Mouse (Mus musculus): ENCODE measurements around the gene Snx20. TPM values are rescaled to one million over a fixed set of nuclear protein-coding genes. Genes with fewer than 3 reads are reported as not detected.

Gene Snx20
- polyA plus RNA-seq, 1 experiment from 2014 or later = 2.7 TPM

DNA sequence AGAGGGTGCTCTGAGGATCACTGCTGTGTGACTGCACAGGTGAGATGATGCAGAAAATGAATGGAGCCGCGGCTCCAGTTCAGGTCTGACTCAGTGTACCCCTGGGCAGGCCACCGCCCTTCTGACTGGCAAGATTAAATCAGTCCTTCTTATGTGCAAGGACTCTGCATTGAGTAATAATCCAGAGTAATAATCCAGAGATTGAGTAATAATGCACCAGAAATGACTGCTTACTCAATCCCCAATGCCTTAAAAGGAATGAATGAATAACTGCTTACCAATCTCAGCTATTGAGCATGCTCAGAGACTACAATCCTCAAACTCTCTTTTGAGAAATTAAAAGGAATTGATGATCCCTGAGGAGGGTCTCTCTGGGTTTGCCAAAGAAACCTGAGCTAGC lies 3.0 kb upstream of the Snx20 start:
- Histone ChIP-seq H3K9ac (no peak overlapping the region), H3K27me3 (no peaks in the 10 kb centered on the region), H3K27ac (no peak overlapping the region), H3K4me1 (replicated peaks) (no peaks in the 10 kb centered on the region; the same call in 1 of the 2 replicates), H3K4me3 (replicated peaks) (no peak overlapping the region), H3K4me2 (no peak overlapping the region), H3K36me3 (no peaks in the 10 kb centered on the region), H3K9me3 (replicated peaks) (no peaks in the 10 kb centered on the region)
- no peak for DNase-seq
- 74% methylated on average over 3 of the region's 3 CpGs for WGBS (ENCODE audit: insufficient replicate concordance)
- no peak for ATAC-seq (ENCODE audit: low read depth)

DNA sequence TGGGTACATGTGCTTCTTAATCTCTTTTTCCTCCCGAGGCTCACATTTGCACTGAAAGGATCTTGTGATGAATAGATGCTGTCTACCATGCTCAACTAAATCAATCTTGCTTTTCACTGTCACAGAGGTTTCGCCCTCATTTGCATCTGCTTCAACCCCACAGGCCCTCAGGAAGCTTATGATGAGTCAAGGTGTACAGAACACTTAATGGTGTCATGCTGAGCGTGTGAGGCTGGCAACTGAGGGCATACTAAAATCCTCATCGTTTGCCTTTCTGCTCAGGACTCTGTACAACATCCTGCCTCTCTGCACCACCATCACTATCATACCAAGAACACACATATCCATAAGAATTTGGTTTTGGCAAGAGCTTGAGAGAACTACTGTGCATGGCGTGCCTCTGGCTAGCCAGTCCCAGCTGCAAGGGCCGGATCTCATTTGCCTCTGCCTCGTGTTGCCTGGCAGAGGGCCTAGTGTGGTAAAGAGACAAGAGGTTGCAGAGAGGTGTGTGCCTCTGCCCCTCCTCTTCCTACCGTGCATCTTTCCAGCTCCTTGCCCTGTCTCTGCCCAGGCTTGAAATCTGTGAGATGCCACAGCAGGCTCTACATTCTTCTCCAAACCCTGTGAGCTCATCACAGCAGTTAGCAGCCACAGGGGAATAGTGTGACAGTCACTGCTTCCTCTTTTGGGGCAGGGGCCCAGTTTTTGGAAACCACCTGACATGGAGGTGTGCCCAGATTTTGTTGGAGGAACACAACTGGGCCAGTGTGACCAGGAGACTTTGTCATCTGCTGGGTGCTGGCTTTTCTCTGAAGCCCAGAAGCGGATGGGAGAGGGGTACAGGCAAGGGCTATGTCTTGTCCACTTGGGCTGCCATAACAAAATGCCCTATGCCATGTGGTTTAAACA lies 1.4 kb upstream of the Snx20 start:
- Histone ChIP-seq H3K27me3 (no peaks in the 10 kb centered on the region), H3K27ac (no peak overlapping the region), H3K4me2 (no peak overlapping the region), H3K36me3 (no peaks in the 10 kb centered on the region), H3K9me3 (replicated peaks) (no peaks in the 10 kb centered on the region), H3K9ac (no peak overlapping the region), H3K4me3 (replicated peaks) (no peak overlapping the region), H3K4me1 (replicated peaks) (peaks cover 5% of the 10 kb centered on the region)
- WGBS (ENCODE audit: insufficient replicate concordance) = 50% methylated on average over 9 of the region's 9 CpGs
- ATAC-seq (ENCODE audit: low read depth) (no peak), DNase-seq (no peak)

DNA sequence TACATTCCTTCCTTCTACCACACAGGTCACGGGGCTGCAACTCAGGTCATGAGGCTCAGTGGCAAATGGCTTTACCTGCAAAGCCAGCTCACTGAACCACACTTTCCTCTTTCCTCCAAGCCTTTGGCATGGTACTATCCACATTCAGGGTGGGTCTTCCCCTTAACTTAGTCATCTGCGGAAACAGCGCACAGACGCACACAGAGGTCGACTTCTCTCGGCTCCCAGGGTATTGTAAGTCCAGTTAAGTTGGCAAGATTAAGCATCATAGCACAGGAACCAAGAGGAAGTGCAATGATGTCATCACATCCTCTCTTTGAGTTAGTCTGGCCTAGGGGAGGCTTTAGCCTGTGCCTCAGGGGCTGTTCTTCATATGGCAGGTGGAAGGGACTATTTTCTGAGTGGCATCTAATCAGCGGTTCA lies 2.6 kb downstream of the Snx20 start:
- peaks cover 5% of the 10 kb centered on the region for H3K27me3 ChIP-seq
- ATAC-seq (ENCODE audit: low read depth) (no peak), DNase-seq (no peak)
- no peak overlapping the region for H3K4me2 ChIP-seq
- H3K9ac ChIP-seq = no peak overlapping the region
- peaks cover 5% of the 10 kb centered on the region for H3K4me1 ChIP-seq (replicated peaks)
- 51% methylated on average over 7 of the region's 7 CpGs for WGBS (ENCODE audit: insufficient replicate concordance)
- no peak overlapping the region for H3K4me3 ChIP-seq (replicated peaks)
- H3K27ac ChIP-seq = no peak overlapping the region
- no peaks in the 10 kb centered on the region for H3K9me3 ChIP-seq (replicated peaks)
- H3K36me3 ChIP-seq = no peaks in the 10 kb centered on the region

DNA sequence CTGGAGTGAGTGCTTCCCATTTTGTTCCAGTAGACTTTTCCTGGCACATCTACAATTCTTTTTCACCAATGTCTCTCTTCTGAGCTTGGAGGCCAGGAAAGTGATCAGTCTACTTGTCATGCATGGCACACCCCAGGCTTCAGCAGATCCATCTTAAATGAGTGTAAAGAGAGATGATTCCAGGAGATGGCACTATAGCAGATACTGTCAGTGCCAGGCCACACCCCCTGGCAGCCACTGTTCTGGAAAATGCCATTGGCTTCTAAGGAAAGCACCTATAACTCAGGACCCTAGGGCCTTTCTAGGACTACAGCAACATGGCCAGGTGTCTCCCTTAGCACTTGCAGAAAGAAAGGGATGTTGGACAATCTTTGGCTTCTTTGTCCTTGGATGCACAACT lies 4.8 kb downstream of the Snx20 start:
- H3K4me3 ChIP-seq (replicated peaks) = no peak overlapping the region
- no peaks in the 10 kb centered on the region for H3K36me3 ChIP-seq
- H3K27ac ChIP-seq = no peak overlapping the region
- H3K9me3 ChIP-seq (replicated peaks) = no peaks in the 10 kb centered on the region
- no peak overlapping the region for H3K4me2 ChIP-seq
- no peak overlapping the region for H3K9ac ChIP-seq
- peaks cover 15% of the 10 kb centered on the region for H3K4me1 ChIP-seq (replicated peaks)
- DNase-seq (no peak), ATAC-seq (ENCODE audit: low read depth) (no peak)
- peaks cover 27% of the 10 kb centered on the region for H3K27me3 ChIP-seq

DNA sequence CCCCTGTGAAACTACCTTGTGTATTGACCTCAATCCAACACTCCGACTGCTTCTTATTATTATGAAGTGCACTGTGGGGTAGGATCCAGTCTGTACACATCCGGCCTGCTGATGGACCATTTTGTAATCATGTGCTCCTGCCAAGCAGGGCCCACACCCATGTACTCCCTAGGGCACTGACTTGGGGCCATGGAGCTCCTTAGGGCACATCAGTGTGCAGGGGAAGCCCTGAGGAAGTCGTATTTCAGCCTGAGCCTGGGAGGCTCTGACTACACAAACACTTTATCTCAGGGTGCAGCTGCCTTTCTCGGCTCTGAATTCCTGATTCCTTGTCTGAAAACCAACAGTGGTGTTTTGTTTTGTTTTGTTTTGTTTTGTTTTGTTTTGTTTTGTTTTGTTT lies 5.7 kb downstream of the Snx20 start:
- Histone ChIP-seq H3K4me2 (no peak overlapping the region), H3K4me3 (replicated peaks) (no peak overlapping the region), H3K9me3 (replicated peaks) (no peaks in the 10 kb centered on the region), H3K9ac (no peak overlapping the region), H3K36me3 (no peaks in the 10 kb centered on the region), H3K27ac (no peak overlapping the region), H3K4me1 (replicated peaks) (peaks cover 15% of the 10 kb centered on the region), H3K27me3 (peaks cover 35% of the 10 kb centered on the region)
- 44% methylated on average over 4 of the region's 4 CpGs for WGBS (ENCODE audit: insufficient replicate concordance)
- no peak for ATAC-seq (ENCODE audit: low read depth)
- DNase-seq = no peak

DNA sequence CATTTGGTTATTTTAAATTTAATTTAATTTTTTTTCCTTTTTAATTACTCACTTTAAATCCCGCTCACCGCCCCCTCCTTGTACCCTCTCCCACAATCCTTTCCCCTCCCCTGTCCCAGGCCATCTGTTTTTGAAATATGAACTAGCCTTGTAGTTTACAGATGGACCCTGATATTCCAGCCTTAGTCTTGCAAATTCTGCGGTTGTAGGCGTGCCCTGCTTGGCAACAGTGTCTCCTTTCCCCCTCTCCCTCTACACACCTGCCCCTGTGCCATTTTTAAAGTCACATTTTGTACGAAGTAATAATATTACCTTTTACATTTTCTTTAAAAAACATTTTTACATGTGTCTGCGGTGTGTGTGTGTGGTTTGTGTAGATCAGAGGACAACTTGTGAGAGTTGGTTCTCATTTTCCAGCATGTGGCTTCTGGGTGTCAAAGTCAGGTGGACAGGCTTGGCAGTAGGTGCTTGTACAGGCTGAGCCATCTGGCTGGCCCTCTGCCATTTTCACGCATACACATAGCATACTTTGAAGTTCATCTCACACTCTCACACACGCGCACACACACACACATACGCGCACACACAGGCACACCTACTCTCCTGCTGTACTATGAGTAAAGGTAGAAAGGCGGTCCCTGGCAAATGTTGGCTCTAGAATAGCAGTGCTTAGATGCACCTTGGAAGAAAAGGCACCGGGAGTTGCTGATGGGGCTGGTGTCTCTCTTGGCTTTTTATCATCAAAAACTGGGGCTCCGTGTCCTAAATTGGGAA lies 7.7 kb downstream of the Snx20 start:
- Histone ChIP-seq H3K4me2 (peak overlapping the region; percentile 66), H3K36me3 (no peaks in the 10 kb centered on the region), H3K4me3 (replicated peaks) (peak overlapping the region; percentile 49), H3K9ac (no peak overlapping the region), H3K27me3 (peaks cover 36% of the 10 kb centered on the region), H3K4me1 (replicated peaks) (peaks cover 10% of the 10 kb centered on the region), H3K27ac (no peak overlapping the region), H3K9me3 (replicated peaks) (no peaks in the 10 kb centered on the region)
- ATAC-seq (ENCODE audit: low read depth) (no peak), DNase-seq (no peak)
- 59% methylated on average over 14 of the region's 14 CpGs for WGBS (ENCODE audit: insufficient replicate concordance)

DNA sequence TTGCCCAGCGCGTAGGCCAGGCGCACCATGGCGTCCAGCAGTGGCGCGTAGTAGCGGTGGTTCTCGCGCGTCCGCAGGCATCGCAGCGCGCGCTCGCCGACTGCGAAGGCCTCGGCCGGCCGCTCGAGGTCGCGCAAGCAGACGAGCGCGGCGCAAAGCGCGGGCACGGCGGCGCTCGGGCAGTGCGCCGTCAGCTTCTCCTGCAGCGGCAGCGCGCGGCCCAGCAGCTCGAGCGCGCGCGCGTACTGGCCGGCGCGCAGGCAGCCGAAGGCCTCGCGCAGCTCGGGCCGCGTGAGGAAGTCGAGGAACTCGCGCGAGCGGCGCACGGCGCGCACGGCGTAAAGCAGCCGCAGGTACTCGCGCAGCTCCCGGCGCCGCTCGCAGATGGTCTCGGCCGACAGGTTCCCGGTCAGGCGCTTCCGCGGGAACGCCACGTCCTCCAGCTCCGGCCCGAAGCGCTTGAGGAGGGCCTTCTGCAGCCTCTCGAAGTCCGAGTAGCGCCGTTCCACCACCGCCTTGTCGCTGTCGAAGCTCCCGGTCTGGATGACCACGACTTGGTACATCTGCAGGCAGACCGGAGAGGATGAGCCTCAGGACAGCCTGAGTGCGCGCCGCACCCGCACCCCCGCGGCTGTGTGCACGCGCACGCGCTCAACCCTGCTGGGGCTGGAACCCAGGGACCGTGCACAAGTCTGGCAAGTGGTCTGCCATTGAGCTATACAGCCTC lies 8.5 kb downstream of the Snx20 start:
- Histone ChIP-seq H3K4me2 (peak overlapping the region; percentile 66), H3K9ac (peak overlapping the region; percentile 52), H3K36me3 (no peaks in the 10 kb centered on the region), H3K27me3 (peaks cover 36% of the 10 kb centered on the region), H3K4me1 (replicated peaks) (peaks cover 10% of the 10 kb centered on the region), H3K4me3 (replicated peaks) (peak overlapping the region; percentile 49), H3K27ac (no peak overlapping the region), H3K9me3 (replicated peaks) (no peaks in the 10 kb centered on the region)
- 1% methylated on average over 105 of the region's 105 CpGs for WGBS (ENCODE audit: insufficient replicate concordance)
- ATAC-seq (ENCODE audit: low read depth) (peak; percentile 36; the same call in 1 of the 2 replicates), DNase-seq (peak; percentile 18)

DNA sequence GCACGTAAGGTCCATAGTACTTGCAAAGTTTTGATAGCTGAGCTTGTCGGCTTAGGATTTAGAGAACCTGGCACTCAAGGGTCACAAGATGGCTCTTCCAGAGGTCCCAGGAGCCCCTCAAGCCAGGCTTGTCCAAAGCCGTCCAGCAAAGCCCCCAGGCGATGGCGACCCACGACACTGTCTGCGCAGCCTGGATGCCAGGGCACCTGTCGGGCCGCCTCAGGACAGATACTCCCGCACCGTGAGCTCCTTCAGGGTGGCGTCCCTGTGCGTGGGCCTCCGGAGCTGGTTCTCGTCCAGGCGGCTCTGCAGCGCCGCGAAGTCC lies 9.0 kb downstream of the Snx20 start:
- DNase-seq (no peak), ATAC-seq (ENCODE audit: low read depth) (no peak)
- Histone ChIP-seq H3K9ac (no peak overlapping the region), H3K4me2 (peak overlapping the region; percentile 66), H3K27ac (no peak overlapping the region), H3K27me3 (peaks cover 41% of the 10 kb centered on the region), H3K4me3 (replicated peaks) (peak overlapping the region; percentile 49), H3K36me3 (no peaks in the 10 kb centered on the region), H3K4me1 (replicated peaks) (peaks cover 10% of the 10 kb centered on the region), H3K9me3 (replicated peaks) (no peaks in the 10 kb centered on the region)
- 12% methylated on average over 19 of the region's 19 CpGs for WGBS (ENCODE audit: insufficient replicate concordance)

DNA sequence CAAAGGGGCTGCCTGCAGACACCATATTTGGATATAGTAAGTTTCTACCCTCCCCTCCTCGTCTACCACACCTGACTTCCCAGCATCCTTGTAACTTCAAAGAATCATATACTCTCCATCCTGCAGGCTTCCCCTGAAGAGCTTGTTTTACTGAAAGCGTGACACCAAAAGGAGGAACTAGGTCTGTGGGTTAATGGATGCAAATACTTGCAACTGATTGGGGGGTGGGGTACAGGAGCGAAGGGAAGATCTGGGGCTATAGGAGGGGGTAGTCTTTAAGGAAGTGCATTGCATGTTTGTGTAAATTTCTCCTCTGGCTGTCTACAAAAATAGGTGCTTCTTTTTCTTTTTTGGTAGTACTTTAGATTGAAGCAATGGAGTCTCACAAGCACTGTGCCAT lies 9.5 kb downstream of the Snx20 start:
- Histone ChIP-seq H3K36me3 (no peaks in the 10 kb centered on the region), H3K4me2 (no peak overlapping the region), H3K27me3 (peaks cover 41% of the 10 kb centered on the region), H3K27ac (no peak overlapping the region), H3K9me3 (replicated peaks) (no peaks in the 10 kb centered on the region), H3K9ac (no peak overlapping the region), H3K4me3 (replicated peaks) (no peak overlapping the region), H3K4me1 (replicated peaks) (peaks cover 10% of the 10 kb centered on the region)
- 23% methylated on average over 3 of the region's 3 CpGs for WGBS (ENCODE audit: insufficient replicate concordance)
- DNase-seq = no peak
- ATAC-seq (ENCODE audit: low read depth) = no peak

DNA sequence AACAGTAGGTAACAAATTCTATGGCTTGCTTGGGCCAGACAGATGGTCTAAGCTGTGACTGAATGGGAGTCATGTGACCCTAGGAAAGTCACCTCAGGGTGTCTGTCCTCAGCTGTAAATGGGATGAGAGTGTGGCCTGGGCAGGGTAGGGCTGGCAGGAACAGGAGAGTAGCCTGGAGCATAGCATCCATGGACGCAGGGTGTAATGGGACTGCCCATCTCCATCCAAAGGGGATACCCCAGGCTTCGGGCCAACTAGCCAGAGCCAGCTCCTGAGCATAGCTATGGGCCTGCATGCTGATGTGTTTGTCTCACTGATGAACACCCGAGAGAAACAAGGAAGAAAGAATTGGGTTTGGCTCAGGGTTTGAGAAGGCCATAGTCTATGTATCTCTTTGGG lies 11.7 kb downstream of the Snx20 start:
- 59% methylated on average over 3 of the region's 3 CpGs for WGBS (ENCODE audit: insufficient replicate concordance)
- Histone ChIP-seq H3K36me3 (no peaks in the 10 kb centered on the region), H3K4me2 (no peak overlapping the region), H3K4me3 (replicated peaks) (no peak overlapping the region), H3K9me3 (replicated peaks) (no peaks in the 10 kb centered on the region), H3K4me1 (replicated peaks) (peaks cover 10% of the 10 kb centered on the region), H3K27me3 (peaks cover 41% of the 10 kb centered on the region), H3K27ac (no peak overlapping the region), H3K9ac (no peak overlapping the region)
- ATAC-seq (ENCODE audit: low read depth) = no peak
- no peak for DNase-seq

DNA sequence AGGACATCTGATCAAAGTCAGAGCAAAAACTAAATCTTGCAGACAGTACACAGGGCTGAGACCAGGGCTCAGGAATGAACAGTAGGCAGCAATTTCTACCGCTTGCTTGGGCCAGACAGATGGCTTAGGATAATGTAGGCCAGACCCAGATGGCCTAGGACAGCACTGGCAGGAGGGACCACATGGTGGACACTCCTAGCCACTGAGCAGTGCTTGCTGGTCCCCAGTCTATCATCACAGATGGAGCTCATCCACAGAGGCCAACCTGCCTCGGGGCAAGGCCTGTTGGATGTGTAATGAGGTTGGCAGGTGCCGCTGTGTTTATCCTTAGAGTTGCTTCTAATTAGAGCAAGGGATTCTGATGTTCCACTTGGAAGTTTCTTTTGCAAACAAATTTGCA lies 12.6 kb downstream of the Snx20 start:
- Histone ChIP-seq H3K9me3 (replicated peaks) (no peaks in the 10 kb centered on the region), H3K9ac (no peak overlapping the region), H3K4me3 (replicated peaks) (no peak overlapping the region), H3K36me3 (no peaks in the 10 kb centered on the region), H3K27ac (no peak overlapping the region), H3K4me2 (no peak overlapping the region), H3K4me1 (replicated peaks) (peaks cover 10% of the 10 kb centered on the region), H3K27me3 (peaks cover 37% of the 10 kb centered on the region)
- DNase-seq = no peak
- 68% methylated on average over 3 of the region's 3 CpGs for WGBS (ENCODE audit: insufficient replicate concordance)
- ATAC-seq (ENCODE audit: low read depth) = no peak

Measured in liver, embryonic 13.5 days (tissue).